Mouse (Mus musculus) cerebellum, adult 2 months (tissue): ENCODE measurements at regions not wholly inside any gene's neighbourhood (a gene's known extent, or its start where the extent isn't known, plus 50 kb on each side); places are given as distances from the start of the nearest gene placed in this dataset.

Experiments
- DNase-seq, 2 experiments: peaks; one replicate each; pipeline ENCODE4 v3.0.0; 2021
- H3K27ac ChIP-seq: fragments of 200-500 bp; 2 replicates; pipeline ENCODE4 v1.5.1; 2012; ENCODE audit warnings: low read length, control low read depth, inconsistent platforms; ENCODE audit not compliant: insufficient read depth
- H3K27me3 ChIP-seq: fragments of 200-500 bp; 2 replicates; pipeline ENCODE4 v1.6.1; 2012; ENCODE audit warnings: inconsistent platforms, mild to moderate bottlenecking, low read length, moderate library complexity; ENCODE audit not compliant: control insufficient read depth, insufficient read depth
- H3K4me1 ChIP-seq: fragments of 200-500 bp; 2 replicates; pipeline ENCODE4 v1.6.1; 2011; ENCODE audit warnings: low read length; ENCODE audit not compliant: control insufficient read depth, insufficient read depth
- H3K4me3 ChIP-seq: fragments of 200-500 bp; replicated peaks from 2 replicates; pipeline ENCODE3; 2011; ENCODE audit warnings: mild to moderate bottlenecking, low read depth, low read length, control low read depth; ENCODE audit not compliant: insufficient read depth
- CTCF ChIP-seq: fragments of 200-500 bp; IDR thresholded peaks from 2 replicates; pipeline ENCODE4 v1.5.1; 2011; ENCODE audit warnings: low read depth, mild to moderate bottlenecking, control low read depth, low read length, moderate library complexity, borderline replicate concordance; ENCODE audit not compliant: insufficient read depth
- POLR2A ChIP-seq: fragments of 200-500 bp; IDR thresholded peaks from 2 replicates; pipeline ENCODE4 v1.6.1; 2011; ENCODE audit warnings: low read length, control low read depth, borderline replicate concordance; ENCODE audit not compliant: insufficient read depth
- WGBS: fragments of 180-500 bp; shearing (Covaris S2); methylation state at CpG from one replicate; pipeline ENCODE4 v1.1.7; 2018; 5-methylcytosine and 5-hydroxymethylcytosine counted together

- Histone ChIP-seq H3K27me3 (no peaks in the 10 kb centered on the region), H3K4me1 (peaks cover 4% of the 10 kb centered on the region), H3K4me3 (no peak overlapping the region), H3K27ac (no peak overlapping the region)
- TF ChIP-seq CTCF (no peak), POLR2A (no peak)
- DNase-seq = peak in 1 of 2 experiments; percentile 10
- WGBS = 48% methylated on average over 9 of the region's 9 CpGs
These were observed 50.8 kb upstream of the Elk3 start for GRCm38 (mm10) chr10:93361654-93362195.

DNA sequence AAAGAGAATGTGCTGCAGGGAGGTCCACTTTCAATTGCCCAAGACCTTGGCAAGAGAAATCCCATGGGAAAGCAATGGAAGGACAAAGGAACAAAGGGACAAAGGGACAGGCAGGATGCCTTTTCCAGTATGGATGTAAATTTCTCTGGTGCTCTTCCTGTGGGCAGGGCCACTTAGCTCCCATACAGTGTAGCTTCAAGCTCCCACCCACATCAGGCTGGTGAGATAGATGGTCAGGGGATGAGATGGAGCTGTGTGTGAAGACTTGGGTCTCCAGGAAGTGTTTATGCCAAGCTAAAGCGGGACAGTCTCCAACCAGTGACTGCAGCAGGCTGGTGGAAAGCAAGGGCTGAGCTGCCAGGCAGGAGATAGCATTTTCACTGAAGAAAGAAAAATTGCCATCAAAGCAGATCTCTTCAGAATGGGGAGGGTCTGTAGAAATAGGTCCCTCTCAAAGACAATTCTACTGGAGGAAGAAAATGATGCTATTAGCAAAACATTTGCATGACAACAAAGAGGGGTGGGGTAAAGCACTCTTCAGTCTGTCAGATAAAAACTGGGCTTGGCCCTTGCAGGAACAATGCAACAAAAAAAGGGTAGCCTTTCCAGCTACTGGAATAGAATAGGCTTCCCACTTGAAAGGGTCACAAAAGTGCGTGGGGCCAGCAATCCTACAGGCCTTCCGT lies 53.3 kb upstream of the Elk3 start:
- DNase-seq = no peak
- TF ChIP-seq POLR2A (no peak), CTCF (no peak)
- Histone ChIP-seq H3K4me3 (no peak overlapping the region), H3K4me1 (peaks cover 4% of the 10 kb centered on the region), H3K27me3 (no peaks in the 10 kb centered on the region), H3K27ac (no peak overlapping the region)
- 78% methylated on average over 3 of the region's 3 CpGs for whole genome bisulfite sequencing

- no peak for DNase-seq
- H3K4me1 ChIP-seq = peaks cover 4% of the 10 kb centered on the region
- H3K27ac ChIP-seq = no peak overlapping the region
- no peaks in the 10 kb centered on the region for H3K27me3 ChIP-seq
- no peak overlapping the region for H3K4me3 ChIP-seq
- TF ChIP-seq CTCF = no peak
- no peak for TF ChIP-seq POLR2A
- 79% methylated on average over 7 of the region's 7 CpGs for WGBS
These were observed 53.9 kb upstream of the Elk3 start for GRCm38 (mm10) chr10:93364881-93365280.

DNA sequence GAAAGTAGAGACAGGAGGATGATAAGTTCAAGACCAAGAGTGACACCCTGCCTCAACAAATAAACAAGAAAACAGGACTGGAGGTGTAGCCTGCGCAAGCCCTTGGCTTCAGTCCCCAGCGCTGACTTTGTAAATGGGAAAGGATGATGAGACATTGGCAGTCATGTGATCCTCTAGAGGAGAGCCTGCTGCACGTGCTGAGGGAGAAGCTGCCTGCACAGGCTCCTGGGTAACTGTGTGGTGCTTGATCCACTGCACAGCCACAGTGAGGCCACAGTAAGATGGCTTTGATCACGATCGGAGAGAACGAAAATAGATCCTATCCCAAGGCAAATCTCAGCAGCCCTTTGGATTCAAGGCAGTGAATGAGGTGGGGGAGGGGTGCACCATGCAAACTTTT lies 54.4 kb upstream of the Elk3 start:
- H3K4me3 ChIP-seq = no peak overlapping the region

GRCm38 (mm10) chr10:93365824-93366223 lies 54.9 kb upstream of the Elk3 start:
- Histone ChIP-seq H3K4me3 (no peak overlapping the region), H3K4me1 (peaks cover 4% of the 10 kb centered on the region), H3K27me3 (no peaks in the 10 kb centered on the region), H3K27ac (no peak overlapping the region)
- no peak for DNase-seq
- no peak for TF ChIP-seq POLR2A
- TF ChIP-seq CTCF = no peak
- WGBS = 82% methylated on average over 5 of the region's 5 CpGs

More for the DNA sequence above, 54.4 kb upstream of the Elk3 start:
- no peak for TF ChIP-seq CTCF
- no peak for TF ChIP-seq POLR2A
- H3K4me1 ChIP-seq = peaks cover 4% of the 10 kb centered on the region
- 71% methylated on average over 6 of the region's 6 CpGs for WGBS
- no peak for DNase-seq
- H3K27ac ChIP-seq = no peak overlapping the region
- H3K27me3 ChIP-seq = no peaks in the 10 kb centered on the region

- Histone ChIP-seq H3K4me3 (no peak overlapping the region), H3K27me3 (no peaks in the 10 kb centered on the region), H3K27ac (no peak overlapping the region), H3K4me1 (no peaks in the 10 kb centered on the region)
- TF ChIP-seq POLR2A (no peak), CTCF (no peak)
- WGBS = 77% methylated on average over 3 of the region's 3 CpGs
- DNase-seq = no peak
These were observed 58.8 kb upstream of the Elk3 start for GRCm38 (mm10) chr10:93369737-93370136.

DNA sequence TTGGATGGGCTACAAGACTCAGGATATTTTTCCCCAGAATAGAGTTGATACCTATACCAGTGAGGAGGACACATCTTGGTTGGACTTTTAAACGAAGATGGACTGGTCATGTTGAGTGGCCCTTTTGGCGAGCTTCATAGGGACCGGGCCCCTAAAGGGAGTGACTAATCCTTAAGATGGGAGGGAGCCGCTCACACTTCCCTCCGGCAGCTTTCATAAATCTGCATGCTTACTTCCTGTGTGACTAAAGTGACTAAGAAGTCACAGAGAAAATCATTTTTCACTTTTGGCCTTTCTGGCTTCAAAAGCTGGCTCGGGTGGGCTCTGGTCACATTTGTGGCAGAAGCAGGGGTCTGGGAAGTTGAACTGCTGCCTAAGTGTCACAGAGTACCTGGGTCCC lies 59.4 kb upstream of the Elk3 start:
- Histone ChIP-seq H3K27ac (no peak overlapping the region), H3K4me1 (peaks cover 6% of the 10 kb centered on the region; the same call in 1 of the 2 replicates), H3K27me3 (no peaks in the 10 kb centered on the region), H3K4me3 (no peak overlapping the region)
- TF ChIP-seq CTCF (no peak), POLR2A (no peak)
- 86% methylated on average over 6 of the region's 6 CpGs for WGBS
- DNase-seq = no peak

DNA sequence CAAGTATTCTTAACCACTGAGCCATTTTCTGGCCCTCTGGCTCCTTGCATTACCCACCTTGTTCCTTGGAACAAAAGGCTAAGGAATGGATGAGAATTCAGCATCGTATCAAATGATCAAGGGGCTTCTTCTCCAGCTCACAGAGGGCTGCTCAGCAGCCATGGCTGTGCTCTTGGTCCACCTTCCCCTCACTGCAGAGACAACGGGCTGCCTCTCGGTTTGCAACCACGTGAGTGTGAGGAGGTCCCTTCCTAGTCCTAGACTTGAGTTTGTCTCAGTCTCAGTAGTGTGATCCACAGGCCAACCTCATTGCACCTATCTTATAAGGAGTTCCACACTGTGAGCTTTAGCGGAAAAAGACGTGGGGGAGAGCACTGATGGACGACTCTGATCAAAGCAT lies 61.3 kb upstream of the Elk3 start:
- Histone ChIP-seq H3K27ac (no peak overlapping the region), H3K27me3 (no peaks in the 10 kb centered on the region), H3K4me1 (peaks cover 6% of the 10 kb centered on the region; the same call in 1 of the 2 replicates), H3K4me3 (no peak overlapping the region)
- 95% methylated on average over 7 of the region's 7 CpGs for WGBS
- no peak for TF ChIP-seq POLR2A
- no peak for TF ChIP-seq CTCF
- DNase-seq = no peak
